Mouse (Mus musculus) neural tube, postnatal 0 days (tissue): Measurements from ENCODE around the gene Fez2. TPM values are rescaled to one million over a fixed set of nuclear protein-coding genes. Genes with fewer than 3 reads are reported as not detected.

Experiments
- polyA plus RNA-seq: library from polyadenylated mRNA; unstranded; fragments of >200 nt; fragmentation: Nextera tagmentation; extraction: Ambion mirVana; gene quantifications from 2 replicates; pipeline ENCODE4 v1.2.1, GENCODE M21; 2015

Fez2 gene
- 65.6 and 71.0 TPM in 2 replicates for polyA plus RNA-seq

DNA sequence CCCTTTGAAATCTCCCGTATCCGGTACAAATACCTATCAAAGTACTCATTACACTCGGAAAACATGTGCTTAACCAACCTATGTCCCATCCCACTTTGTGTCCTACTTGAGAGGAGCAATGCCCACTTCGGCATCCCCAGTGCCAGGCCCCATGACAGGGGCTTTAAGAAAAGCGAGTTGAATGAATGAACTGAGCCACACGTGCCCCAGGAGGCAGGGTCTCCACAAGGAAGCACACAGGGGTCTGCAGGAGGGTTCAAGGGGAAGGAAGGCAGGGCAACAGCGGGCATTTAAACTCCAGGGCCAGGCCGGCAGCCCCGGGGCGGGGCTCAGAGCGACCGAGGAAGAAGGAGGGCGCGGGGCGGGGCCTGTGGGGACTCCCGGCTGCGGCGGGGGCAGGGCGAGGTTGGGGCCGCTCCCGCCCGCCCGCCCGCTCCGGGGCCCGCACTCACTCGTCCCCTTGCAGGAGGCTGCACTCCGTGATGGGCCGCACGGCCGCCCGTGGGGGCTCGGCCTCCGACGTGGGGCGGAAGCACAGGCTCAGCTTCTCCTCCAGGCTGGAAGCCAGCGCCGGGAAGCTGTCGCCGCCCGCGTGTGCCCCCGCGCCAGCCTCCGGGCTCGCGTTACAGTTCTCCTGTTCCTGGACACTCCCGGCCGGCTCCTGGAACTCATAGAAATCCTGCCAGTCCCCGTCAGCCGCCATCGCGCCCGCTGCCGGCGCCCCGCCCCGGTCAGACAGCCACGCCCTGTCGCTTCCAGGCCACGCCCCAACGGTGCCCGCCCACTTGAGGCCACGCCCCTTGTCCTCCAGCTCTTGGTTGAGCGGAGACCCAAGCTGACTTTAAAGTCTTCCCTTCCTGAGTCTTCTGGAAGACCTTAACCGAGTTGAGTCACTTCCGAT lies at the start of gene Fez2:
Gene Fez2, minus strand, starts transcription at position 772 of the 901 bp plus-strand sequence.

Other genes starting within 250 kb of the Fez2 start
- 24.4 and 24.7 TPM in 2 replicates for gene Crim1, start 217.9 kb downstream of the Fez2 start, polyA plus RNA-seq
- 9.6 and 9.8 TPM in 2 replicates for gene Vit, start 89.9 kb upstream of the Fez2 start, polyA plus RNA-seq